In the genomic region with DNA sequence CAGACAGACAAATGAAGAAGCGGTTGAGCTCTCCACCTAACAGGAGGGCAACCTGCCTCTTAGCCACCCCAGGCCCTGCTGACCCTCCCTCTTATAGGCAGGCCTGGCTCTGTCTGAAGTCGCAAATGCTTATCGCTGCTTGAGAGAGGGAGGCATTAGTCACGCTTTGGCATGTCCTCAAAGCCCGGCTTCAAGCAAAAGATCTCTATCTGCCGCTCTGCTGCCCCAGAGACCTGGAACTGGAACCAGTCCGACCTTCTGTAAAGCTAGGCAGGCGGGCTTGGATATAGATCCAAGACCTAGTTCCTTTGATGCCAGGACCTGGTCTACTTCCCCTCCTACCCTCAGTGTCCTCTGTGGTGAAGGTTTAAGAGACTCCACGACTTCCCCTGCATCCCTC, we compare ENCODE assay signal across 10 mouse cellular contexts. TPM values are rescaled to one million over a fixed set of nuclear protein-coding genes. Genes with fewer than 3 reads are reported as not detected.
DNase-seq lines count a peak whose midpoint lies in the region; ATAC-seq and TF ChIP-seq lines count a peak whose summit lies in the region.
"Had no signal": no experiment of that assay in that cellular context is flagged by ENCODE, and none has a peak within 500 bp of the region (broad histone marks: within the 10 kb centered on the region; RNA-seq: fewer than 3 reads in every experiment).

No protein-coding gene starts in this region.

- H3K4me1 ChIP-seq in intestine, embryonic 14.5 days (replicated peaks; ENCODE audit: control insufficient read depth, insufficient read depth, low read length), result no peaks in the 10 kb centered on the region
- no peaks in the 10 kb centered on the region for H3K4me1 ChIP-seq in intestine, postnatal 0 days (replicated peaks; ENCODE audit: control insufficient read depth, insufficient read depth, low read length)
- H3K4me1 ChIP-seq in G1E (ENCODE audit: insufficient read depth, low read depth, low read length), result peaks cover 17% of the 10 kb centered on the region
- H3K4me1 ChIP-seq in thymus, adult 2 months (replicated peaks; ENCODE audit: control insufficient read depth, insufficient read depth, low read length), result peaks cover 30% of the 10 kb centered on the region
- no peaks in the 10 kb centered on the region for H3K4me1 ChIP-seq in midbrain, embryonic 11.5 days (ENCODE audit: control insufficient read depth, insufficient read depth, low read length)

- H3K27ac ChIP-seq in intestine, embryonic 14.5 days (ENCODE audit: low read depth), result no peak overlapping the region
- no peak overlapping the region for H3K27ac ChIP-seq in intestine, postnatal 0 days (ENCODE audit: low read depth, low read length)
- H3K27ac ChIP-seq in thymus, adult 2 months (ENCODE audit: control insufficient read depth, insufficient read depth, low read length), result no peak overlapping the region
- no peak overlapping the region for H3K27ac ChIP-seq in midbrain, embryonic 11.5 days (ENCODE audit: low read depth, low read length)

- TF ChIP-seq POLR2A in thymus, adult 2 months (IDR thresholded peaks at IDR 0.05; ENCODE audit: control insufficient read depth, extremely low read depth, insufficient read depth, low read length, poor library complexity), result no peak

- WGBS in intestine, embryonic 14.5 days, result 61% methylated on average over 9 of the region's 9 CpGs
- WGBS in intestine, postnatal 0 days, result 75% methylated on average over 9 of the region's 9 CpGs
- WGBS in thymus, adult 2 months, result 93% methylated on average over 9 of the region's 9 CpGs
- 53% methylated on average over 9 of the region's 9 CpGs for WGBS in midbrain, embryonic 11.5 days

- TF ChIP-seq CTCF in intestine, postnatal 0 days (IDR thresholded peaks at IDR 0.05; ENCODE audit: low read depth), result no peak
- TF ChIP-seq CTCF in G1E (IDR thresholded peaks at IDR 0.05; ENCODE audit: low read depth, low read length), result no peak
- no peak for TF ChIP-seq CTCF in thymus, adult 2 months (IDR thresholded peaks at IDR 0.05; ENCODE audit: borderline replicate concordance, control insufficient read depth, extremely low read depth, insufficient read depth, low read length, poor library complexity)

- H3K4me2 ChIP-seq in intestine, embryonic 14.5 days (ENCODE audit: low read length), result no peak overlapping the region
- H3K4me2 ChIP-seq in intestine, postnatal 0 days (replicated peaks; ENCODE audit: low read depth), result no peak overlapping the region
- H3K4me2 ChIP-seq in midbrain, embryonic 11.5 days, result no peak overlapping the region

- H3K9ac ChIP-seq in intestine, embryonic 14.5 days (ENCODE audit: low read length), result no peak overlapping the region
- H3K9ac ChIP-seq in intestine, postnatal 0 days (ENCODE audit: low read depth, low read length), result no peak overlapping the region
- H3K9ac ChIP-seq in midbrain, embryonic 11.5 days (ENCODE audit: low read length), result no peak overlapping the region
- H3K9ac ChIP-seq: liver, postnatal 0 days had no signal

- H3K36me3 ChIP-seq in intestine, embryonic 14.5 days (ENCODE audit: control insufficient read depth, insufficient read depth, low read length), result no peaks in the 10 kb centered on the region
- H3K36me3 ChIP-seq in intestine, postnatal 0 days (ENCODE audit: control insufficient read depth, insufficient read depth), result no peaks in the 10 kb centered on the region
- H3K36me3 ChIP-seq in G1E (replicated peaks), result no peaks in the 10 kb centered on the region
- H3K36me3 ChIP-seq in thymus, adult 2 months (ENCODE audit: control insufficient read depth, insufficient read depth, low read length), result no peaks in the 10 kb centered on the region
- H3K36me3 ChIP-seq in midbrain, embryonic 11.5 days (ENCODE audit: control insufficient read depth, insufficient read depth, low read length), result no peaks in the 10 kb centered on the region

- no peak overlapping the region for H3K4me3 ChIP-seq in intestine, embryonic 14.5 days (ENCODE audit: low read depth, low read length)
- no peak overlapping the region for H3K4me3 ChIP-seq in intestine, postnatal 0 days (ENCODE audit: low read depth, low read length)
- no peak overlapping the region for H3K4me3 ChIP-seq in G1E (ENCODE audit: low read depth, low read length)
- no peak overlapping the region for H3K4me3 ChIP-seq in thymus, adult 2 months (ENCODE audit: control insufficient read depth, insufficient read depth, low read length)
- H3K4me3 ChIP-seq in midbrain, embryonic 11.5 days (ENCODE audit: low read depth, low read length), result no peak overlapping the region
- H3K4me3 ChIP-seq: erythroblast, embryonic 14.5 days had no signal

- no peak for ATAC-seq in intestine, embryonic 14.5 days (replicated peaks; ENCODE audit: low FRiP score, low TSS enrichment, low read depth)
- ATAC-seq in intestine, postnatal 0 days, result no peak
- ATAC-seq in G1E (ENCODE audit: extremely low read depth, insufficient number of reproducible peaks, low FRiP score, poor library complexity, severe bottlenecking), result peak; percentile 35
- no peak for ATAC-seq in frontal cortex, adult (ENCODE audit: low TSS enrichment)
- ATAC-seq in midbrain, embryonic 11.5 days (ENCODE audit: low FRiP score), result no peak

- no peaks in the 10 kb centered on the region for H3K27me3 ChIP-seq in intestine, embryonic 14.5 days (replicated peaks; ENCODE audit: control insufficient read depth, insufficient read depth, low read length)
- H3K27me3 ChIP-seq in intestine, postnatal 0 days (replicated peaks; ENCODE audit: control insufficient read depth, insufficient read depth, low read length), result no peaks in the 10 kb centered on the region
- peaks cover 66% of the 10 kb centered on the region for H3K27me3 ChIP-seq in G1E (ENCODE audit: insufficient read depth, low read length)
- H3K27me3 ChIP-seq in thymus, adult 2 months (ENCODE audit: control insufficient read depth, insufficient read depth, low read length), result no peaks in the 10 kb centered on the region
- no peaks in the 10 kb centered on the region for H3K27me3 ChIP-seq in midbrain, embryonic 11.5 days (ENCODE audit: control insufficient read depth, insufficient read depth, low read length)

- peak; percentile 55 for DNase-seq in intestine, embryonic 14.5 days (ENCODE audit: low spot score)
- DNase-seq in G1E (ENCODE audit: low spot score), result no peak
- peak; percentile 78 for DNase-seq in adrenal gland, postnatal 14 days
- peak; percentile 36 for DNase-seq in gonadal fat pad, adult 2 months (ENCODE audit: low read depth)
- DNase-seq in thymus, adult 2 months, result no peak
- no peak for DNase-seq in midbrain, embryonic 11.5 days (ENCODE audit: low spot score, missing footprints)

- H3K9me3 ChIP-seq in intestine, embryonic 14.5 days (ENCODE audit: control insufficient read depth, low read length), result peaks cover 3% of the 10 kb centered on the region; the same call in 1 of the 2 replicates
- H3K9me3 ChIP-seq in intestine, postnatal 0 days (ENCODE audit: control insufficient read depth), result no peaks in the 10 kb centered on the region
- no peaks in the 10 kb centered on the region for H3K9me3 ChIP-seq in G1E (replicated peaks)
- H3K9me3 ChIP-seq in midbrain, embryonic 11.5 days (ENCODE audit: control insufficient read depth, low read length), result no peaks in the 10 kb centered on the region

RNA-seq across cellular contexts. Expression of a gene that starts 29.0 kb away (rescaled TPM):
- polyA plus RNA-seq in intestine, embryonic 14.5 days (2014; fragmentation: Nextera tagmentation; extraction: Ambion mirVana), result 28.8 and 30.6 TPM in 2 replicates
- 39.4 and 44.9 TPM in 2 replicates for polyA plus RNA-seq in intestine, postnatal 0 days (2015; fragmentation: Nextera tagmentation; extraction: Ambion mirVana)
- total RNA-seq in G1E (2014; fragmentation: Nextera tagmentation), result 11.0 and 18.3 TPM in 2 replicates
- total RNA-seq in G1E (2017), result 23.3 and 25.2 TPM in 2 replicates
- 23.7 and 24.9 TPM in 2 replicates for polyA plus RNA-seq in G1E (2012)
- total RNA-seq in adrenal gland, postnatal 14 days (2021), result 45.3 and 48.1 TPM in 2 replicates
- polyA plus RNA-seq in gonadal fat pad, adult 2 months (2012; rRNA removed), result 53.0 and 62.2 TPM in 2 replicates
- polyA plus RNA-seq in thymus, adult 2 months (2012; rRNA removed), result 93.4 and 94.2 TPM in 2 replicates
- 24.2 and 25.9 TPM in 2 replicates for polyA plus RNA-seq in midbrain, embryonic 11.5 days (2014; fragmentation: Nextera tagmentation; extraction: Ambion mirVana)

RNA-seq across cellular contexts. Expression of a gene that starts 41.7 kb away (rescaled TPM):
- polyA plus RNA-seq in intestine, embryonic 14.5 days (2014; fragmentation: Nextera tagmentation; extraction: Ambion mirVana), result 4.7 and 6.3 TPM in 2 replicates
- 6.0 and 7.1 TPM in 2 replicates for polyA plus RNA-seq in intestine, postnatal 0 days (2015; fragmentation: Nextera tagmentation; extraction: Ambion mirVana)
- total RNA-seq in G1E (2014; fragmentation: Nextera tagmentation) (not detected in 2 replicates), G1E (2017) (2.3 and 4.4 TPM in 2 replicates)
- 0.05 and 0.07 TPM in 2 replicates for polyA plus RNA-seq in G1E (2012)
- total RNA-seq in adrenal gland, postnatal 14 days (2021), result 58.4 and 60.7 TPM in 2 replicates
- 17.9 and 19.8 TPM in 2 replicates for polyA plus RNA-seq in gonadal fat pad, adult 2 months (2012; rRNA removed)
- polyA plus RNA-seq in thymus, adult 2 months (2012; rRNA removed), result 4.9 and 8.6 TPM in 2 replicates
- 12.4 and 13.5 TPM in 2 replicates for polyA plus RNA-seq in midbrain, embryonic 11.5 days (2014; fragmentation: Nextera tagmentation; extraction: Ambion mirVana)

Comparison
In these comparisons a context has a peak if more than half of its experiments do, and no peak if none do; other contexts are left out.
1. DNase-seq: peak in intestine, embryonic 14.5 days (single experiment), adrenal gland, postnatal 14 days (single experiment) and gonadal fat pad, adult 2 months (single experiment); none in G1E (single experiment), thymus, adult 2 months (single experiment) and midbrain, embryonic 11.5 days (single experiment).